Mouse (Mus musculus) heart, postnatal 0 days (tissue): Measurements from ENCODE around the gene Gjd3.

ENCODE experiments used
- CTCF ChIP-seq: IDR thresholded peaks from 2 replicates; pipeline ENCODE4 v1.5.1; 2016; ENCODE audit warnings: antibody characterized with exemption, control low read depth, low read depth
- EP300 ChIP-seq: IDR thresholded peaks from 2 replicates; pipeline ENCODE4 v1.6.1; 2016; ENCODE audit warnings: antibody characterized with exemption, low read depth

DNA sequence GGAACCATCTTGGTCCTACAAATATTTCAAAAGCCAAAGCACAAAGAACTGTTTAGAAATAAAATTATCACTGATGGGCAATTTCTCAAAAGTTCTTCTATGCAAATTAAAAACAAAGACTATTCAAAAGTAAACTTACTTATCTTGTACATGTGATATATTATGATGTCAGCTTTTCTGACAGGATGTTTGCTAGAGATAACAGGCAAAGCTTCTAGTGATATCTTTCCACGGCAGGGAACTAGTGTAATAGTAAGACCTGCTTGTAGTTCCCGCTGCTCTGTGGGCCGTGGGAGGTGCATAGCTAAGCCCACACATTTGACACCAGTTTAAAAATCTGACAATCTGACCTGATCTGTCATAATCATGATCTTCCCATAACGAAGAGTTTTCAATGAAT lies 27.3 kb upstream of the Gjd3 start:
- TF ChIP-seq CTCF (no peak), EP300 (no peak)
